Mouse (Mus musculus): Measurements from ENCODE around the gene Bckdhb. TPM values are rescaled to one million over a fixed set of nuclear protein-coding genes. Genes with fewer than 3 reads are reported as not detected.
"Not testable (repeated sequence)": the region's sequence is repeated elsewhere in the genome, so short reads cannot be mapped to it uniquely, and the experiment has no call there.

Bckdhb gene
- total and polyA plus RNA-seq, 3 experiments = 13.2 to 27.6 (median 24.2) TPM

DNA sequence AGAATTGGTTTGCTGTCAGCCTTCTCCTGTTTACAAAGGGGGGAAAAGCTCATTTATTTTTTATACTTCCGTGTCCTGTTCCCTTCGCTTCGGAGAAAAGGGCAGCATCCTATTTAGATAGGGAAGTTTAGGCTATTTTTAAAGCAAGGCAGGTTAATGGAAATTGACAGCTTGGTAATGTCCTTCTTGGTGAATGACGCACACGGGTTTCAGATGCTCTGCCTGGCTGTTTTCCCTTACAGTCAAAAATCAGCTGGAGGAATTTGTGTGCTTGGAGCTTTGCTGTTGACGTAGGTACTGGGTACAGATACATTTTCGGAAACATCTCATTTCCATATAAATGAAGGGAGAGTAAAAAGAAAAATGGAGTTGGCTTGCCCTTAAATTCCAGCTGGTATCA, 44.4 kb downstream of the Bckdhb start:
- H3K27me3 ChIP-seq (ENCODE audit: insufficient read depth, low read length) = no peaks in the 10 kb centered on the region
- TF ChIP-seq TAL1 (conservative IDR thresholded peaks at IDR 0.05; ENCODE audit: low read depth, low read length) = no peak
- TF ChIP-seq GATA2 (IDR thresholded peaks at IDR 0.05; ENCODE audit: borderline replicate concordance, low read depth, low read length) = no peak
- no peak for TF ChIP-seq CTCF (IDR thresholded peaks at IDR 0.05; ENCODE audit: low read depth, low read length)
- TF ChIP-seq POLR2AphosphoS5 (IDR thresholded peaks at IDR 0.05; ENCODE audit: insufficient replicate concordance, low read depth, low read length) = no peak
- H3K36me3 ChIP-seq (replicated peaks) = no peaks in the 10 kb centered on the region

DNA sequence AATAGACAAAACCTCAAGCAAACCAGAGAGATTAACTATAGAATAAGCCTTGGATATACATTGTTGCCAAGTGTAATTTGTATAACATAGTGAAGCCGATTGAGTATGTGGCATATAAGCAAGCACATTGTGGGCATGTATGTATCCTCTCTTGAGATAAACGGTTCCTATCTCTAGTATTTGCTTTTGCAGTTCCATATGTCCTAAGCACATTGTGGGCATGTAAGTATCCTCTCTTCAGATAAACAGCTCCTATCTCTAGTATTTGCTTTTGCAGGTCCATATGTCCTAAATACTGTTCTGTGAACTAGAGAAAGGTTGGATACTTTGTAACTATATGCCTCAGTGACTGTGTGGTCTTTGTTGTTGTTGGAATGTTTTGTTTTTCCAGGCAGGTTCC, 48.5 kb downstream of the Bckdhb start:
- Histone ChIP-seq H3K9me3 (replicated peaks) (no peaks in the 10 kb centered on the region), H3K4me1 (ENCODE audit: insufficient read depth, low read depth, low read length) (no peaks in the 10 kb centered on the region), H3K36me3 (replicated peaks) (no peaks in the 10 kb centered on the region), H3K4me3 (ENCODE audit: low read depth, low read length) (no peak overlapping the region), H3K27me3 (ENCODE audit: insufficient read depth, low read length) (no peaks in the 10 kb centered on the region)
- no peak for DNase-seq (ENCODE audit: low spot score)
- TF ChIP-seq GATA1 (IDR thresholded peaks at IDR 0.05; ENCODE audit: borderline replicate concordance, low read length) (no peak), TAL1 (conservative IDR thresholded peaks at IDR 0.05; ENCODE audit: low read depth, low read length) (no peak), GATA2 (IDR thresholded peaks at IDR 0.05; ENCODE audit: borderline replicate concordance, low read depth, low read length) (no peak)
- ATAC-seq (ENCODE audit: extremely low read depth, insufficient number of reproducible peaks, low FRiP score, poor library complexity, severe bottlenecking) = no peak

More for the DNA sequence above, 44.4 kb downstream of the Bckdhb start:
- Histone ChIP-seq H3K9me3 (replicated peaks) (no peaks in the 10 kb centered on the region), H3K4me1 (ENCODE audit: insufficient read depth, low read depth, low read length) (no peaks in the 10 kb centered on the region), H3K4me3 (ENCODE audit: low read depth, low read length) (no peak overlapping the region)
- ATAC-seq (ENCODE audit: extremely low read depth, insufficient number of reproducible peaks, low FRiP score, poor library complexity, severe bottlenecking) (no peak), DNase-seq (ENCODE audit: low spot score) (no peak)

DNA sequence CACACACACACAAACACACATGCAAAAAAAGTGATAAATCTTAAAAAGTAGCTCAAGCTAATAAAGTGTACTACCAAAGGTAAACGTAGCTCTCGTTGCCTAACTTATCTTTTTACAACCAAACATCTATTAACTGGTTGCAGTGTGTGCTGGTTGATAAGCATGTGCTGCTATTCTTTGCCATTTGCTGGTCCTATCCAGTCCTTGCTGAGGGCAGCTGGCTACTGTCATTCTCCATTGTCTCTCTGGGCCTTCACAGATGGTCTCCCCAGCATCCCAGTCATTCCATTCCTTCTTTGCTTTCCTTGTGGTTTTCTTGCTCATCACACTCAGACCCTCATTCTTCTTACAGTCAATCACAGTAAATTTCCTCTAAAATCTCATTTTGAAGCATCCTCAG, 50.9 kb downstream of the Bckdhb start:
- ATAC-seq (ENCODE audit: extremely low read depth, insufficient number of reproducible peaks, low FRiP score, poor library complexity, severe bottlenecking) (no peak), DNase-seq (ENCODE audit: low spot score) (no peak)
- Histone ChIP-seq H3K4me1 (ENCODE audit: insufficient read depth, low read depth, low read length) (no peaks in the 10 kb centered on the region), H3K9me3 (replicated peaks) (no peaks in the 10 kb centered on the region), H3K27me3 (ENCODE audit: insufficient read depth, low read length) (no peaks in the 10 kb centered on the region), H3K36me3 (replicated peaks) (no peaks in the 10 kb centered on the region), H3K4me3 (ENCODE audit: low read depth, low read length) (no peak overlapping the region)
- TF ChIP-seq GATA2 (IDR thresholded peaks at IDR 0.05; ENCODE audit: borderline replicate concordance, low read depth, low read length) = no peak
- no peak for TF ChIP-seq TAL1 (conservative IDR thresholded peaks at IDR 0.05; ENCODE audit: low read depth, low read length)

DNA sequence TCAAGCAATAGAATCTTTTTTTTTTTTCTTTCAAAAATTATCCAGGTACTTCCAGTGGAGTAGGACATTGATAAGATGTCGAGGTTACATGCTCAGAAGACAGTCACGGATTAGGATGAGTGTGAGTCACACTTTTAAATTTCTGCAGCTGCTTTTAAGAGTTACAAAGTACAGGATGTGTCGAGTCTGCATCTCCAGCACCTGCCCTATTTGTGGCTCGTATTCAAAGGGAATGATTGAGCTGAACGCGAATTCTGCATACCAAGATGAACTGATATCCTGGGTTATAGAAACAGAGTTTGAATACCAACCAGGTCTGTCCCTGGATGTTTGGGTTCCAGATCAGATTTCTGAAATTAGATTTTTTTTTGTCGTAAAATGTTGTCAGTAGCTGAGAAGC, 56.3 kb downstream of the Bckdhb start:
- DNase-seq (ENCODE audit: low spot score) = no peak

DNA sequence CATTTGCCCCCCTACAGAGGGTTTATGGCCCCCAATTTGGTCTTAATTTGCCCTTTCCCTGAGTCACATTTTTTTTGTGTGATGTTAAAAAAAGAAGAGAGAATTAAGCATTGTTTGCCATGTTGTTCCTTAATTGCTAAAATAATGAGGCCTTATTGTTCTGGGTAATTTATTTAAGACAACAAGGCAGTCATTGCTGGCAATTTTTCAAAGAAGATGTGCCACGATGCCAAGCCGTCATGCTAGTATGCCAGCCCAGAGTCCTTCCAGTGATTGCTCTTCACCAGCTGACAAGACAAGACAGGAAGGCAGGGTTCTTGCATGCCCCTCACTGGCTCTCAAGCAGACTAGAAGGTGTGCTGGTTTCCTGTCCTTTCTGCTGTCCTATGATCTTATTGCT, 84.0 kb downstream of the Bckdhb start:
- H3K27me3 ChIP-seq (ENCODE audit: insufficient read depth, low read length) = no peaks in the 10 kb centered on the region
- DNase-seq (ENCODE audit: low spot score) = no peak
- no peaks in the 10 kb centered on the region for H3K36me3 ChIP-seq (replicated peaks)
- no peaks in the 10 kb centered on the region for H3K9me3 ChIP-seq (replicated peaks)
- H3K4me3 ChIP-seq (ENCODE audit: low read depth, low read length) = no peak overlapping the region
- no peak for TF ChIP-seq GATA2 (IDR thresholded peaks at IDR 0.05; ENCODE audit: borderline replicate concordance, low read depth, low read length)
- TF ChIP-seq CTCF (IDR thresholded peaks at IDR 0.05; ENCODE audit: low read depth, low read length) = no peak
- no peak for TF ChIP-seq POLR2AphosphoS5 (IDR thresholded peaks at IDR 0.05; ENCODE audit: insufficient replicate concordance, low read depth, low read length)
- TF ChIP-seq TAL1 (conservative IDR thresholded peaks at IDR 0.05; ENCODE audit: low read depth, low read length) = no peak
- no peak for TF ChIP-seq GATA1 (IDR thresholded peaks at IDR 0.05; ENCODE audit: borderline replicate concordance, low read length)
- ATAC-seq (ENCODE audit: extremely low read depth, insufficient number of reproducible peaks, low FRiP score, poor library complexity, severe bottlenecking) = no peak
- no peaks in the 10 kb centered on the region for H3K4me1 ChIP-seq (ENCODE audit: insufficient read depth, low read depth, low read length)

More for the DNA sequence above, 56.3 kb downstream of the Bckdhb start:
- no peak for TF ChIP-seq GATA2 (IDR thresholded peaks at IDR 0.05; ENCODE audit: borderline replicate concordance, low read depth, low read length)
- TF ChIP-seq CTCF (IDR thresholded peaks at IDR 0.05; ENCODE audit: low read depth, low read length) = no peak
- TF ChIP-seq TAL1 (conservative IDR thresholded peaks at IDR 0.05; ENCODE audit: low read depth, low read length) = no peak
- TF ChIP-seq POLR2AphosphoS5 (IDR thresholded peaks at IDR 0.05; ENCODE audit: insufficient replicate concordance, low read depth, low read length) = no peak
- no peak for TF ChIP-seq GATA1 (IDR thresholded peaks at IDR 0.05; ENCODE audit: borderline replicate concordance, low read length)
- H3K9me3 ChIP-seq (replicated peaks) = no peaks in the 10 kb centered on the region
- no peaks in the 10 kb centered on the region for H3K36me3 ChIP-seq (replicated peaks)
- no peaks in the 10 kb centered on the region for H3K4me1 ChIP-seq (ENCODE audit: insufficient read depth, low read depth, low read length)
- H3K27me3 ChIP-seq (ENCODE audit: insufficient read depth, low read length) = no peaks in the 10 kb centered on the region
- no peak overlapping the region for H3K4me3 ChIP-seq (ENCODE audit: low read depth, low read length)
- no peak for ATAC-seq (ENCODE audit: extremely low read depth, insufficient number of reproducible peaks, low FRiP score, poor library complexity, severe bottlenecking)

DNA sequence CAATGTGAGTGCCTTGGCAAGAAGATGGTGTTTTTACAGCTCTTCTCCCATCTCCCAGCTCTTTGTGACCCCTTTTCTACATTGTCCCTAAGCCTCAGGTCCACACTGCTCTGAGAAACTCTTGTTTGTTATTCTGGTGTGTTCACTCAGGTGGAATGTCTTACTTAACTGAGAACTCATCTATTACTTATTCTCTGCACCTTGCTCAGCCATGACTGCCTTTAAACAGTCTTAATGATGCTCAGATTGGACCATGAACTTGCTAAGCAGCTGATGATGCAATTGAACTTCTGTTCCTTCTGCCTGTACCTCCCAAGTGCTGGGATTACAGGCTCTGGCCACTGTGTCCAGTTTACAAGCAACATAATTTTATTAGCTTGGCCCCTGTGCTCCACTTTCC, 86.2 kb downstream of the Bckdhb start:
- ATAC-seq (ENCODE audit: extremely low read depth, insufficient number of reproducible peaks, low FRiP score, poor library complexity, severe bottlenecking) = no peak
- TF ChIP-seq POLR2AphosphoS5 (IDR thresholded peaks at IDR 0.05; ENCODE audit: insufficient replicate concordance, low read depth, low read length) = no peak
- no peak for TF ChIP-seq GATA1 (IDR thresholded peaks at IDR 0.05; ENCODE audit: borderline replicate concordance, low read length)
- TF ChIP-seq GATA2 (IDR thresholded peaks at IDR 0.05; ENCODE audit: borderline replicate concordance, low read depth, low read length) = no peak
- TF ChIP-seq CTCF (IDR thresholded peaks at IDR 0.05; ENCODE audit: low read depth, low read length) = no peak
- TF ChIP-seq TAL1 (conservative IDR thresholded peaks at IDR 0.05; ENCODE audit: low read depth, low read length) = no peak
- DNase-seq (ENCODE audit: low spot score) = no peak
- Histone ChIP-seq H3K27me3 (ENCODE audit: insufficient read depth, low read length) (no peaks in the 10 kb centered on the region), H3K4me1 (ENCODE audit: insufficient read depth, low read depth, low read length) (no peaks in the 10 kb centered on the region), H3K4me3 (ENCODE audit: low read depth, low read length) (no peak overlapping the region), H3K36me3 (replicated peaks) (no peaks in the 10 kb centered on the region), H3K9me3 (replicated peaks) (no peaks in the 10 kb centered on the region)

DNA sequence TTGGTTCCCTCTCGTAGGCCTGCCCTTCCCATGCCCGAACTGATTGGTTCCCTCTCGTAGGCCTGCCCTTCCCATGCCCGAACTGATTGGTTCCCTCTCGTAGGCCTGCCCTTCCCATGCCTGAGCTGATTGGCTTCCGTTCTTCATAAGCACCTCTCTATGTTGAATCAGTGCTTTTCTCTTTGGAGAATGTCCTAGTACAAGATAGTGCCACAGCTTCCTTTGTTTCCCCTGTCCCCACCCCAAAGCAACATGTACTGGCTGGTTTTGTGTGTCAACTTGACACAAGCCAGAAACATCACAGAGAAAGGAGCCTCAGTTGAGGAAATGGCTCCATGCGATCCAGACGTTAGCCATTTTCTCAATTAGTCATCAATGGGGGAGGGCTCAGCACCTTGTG, 93.2 kb downstream of the Bckdhb start:
- ATAC-seq (ENCODE audit: extremely low read depth, insufficient number of reproducible peaks, low FRiP score, poor library complexity, severe bottlenecking); H3K4me3 ChIP-seq (ENCODE audit: low read depth, low read length): not testable (repeated sequence)

More for the DNA sequence above, 93.2 kb downstream of the Bckdhb start:
- H3K27me3 ChIP-seq (ENCODE audit: insufficient read depth, low read length); H3K9me3 ChIP-seq (replicated peaks); DNase-seq (ENCODE audit: low spot score); H3K36me3 ChIP-seq (replicated peaks); H3K4me1 ChIP-seq (ENCODE audit: insufficient read depth, low read depth, low read length): not testable (repeated sequence)
